Mouse (Mus musculus): Measurements from ENCODE around the gene Prkch. TPM values are rescaled to one million over a fixed set of nuclear protein-coding genes. Genes with fewer than 3 reads are reported as not detected.
A peak's percentile ranks its signal among the peaks of the same experiment; 100 is the strongest.
"Not testable (repeated sequence)": the region's sequence is repeated elsewhere in the genome, so short reads cannot be mapped to it uniquely, and the experiment has no call there.

Prkch gene
- 8.4 and 9.0 TPM in 2 replicates for polyA plus RNA-seq (2015; fragmentation: Nextera tagmentation; extraction: Ambion mirVana)

GRCm38 (mm10) chr12:73584610-73585240 is at the start of gene Prkch:
Prkch (plus strand) TSS chr12:73584796.
- H3K36me3 ChIP-seq = no peaks in the 10 kb centered on the region
- peak within 1 kb of the TSS; percentile 82 for H3K9ac ChIP-seq
- H3K27ac ChIP-seq = peak within 1 kb of the TSS; percentile 44; the same call in 1 of the 2 replicates
- peaks cover 64% of the 10 kb centered on the region for H3K27me3 ChIP-seq
- H3K4me1 ChIP-seq = peaks cover 16% of the 10 kb centered on the region
- no peaks in the 10 kb centered on the region for H3K9me3 ChIP-seq
- peak within 1 kb of the TSS; percentile 93 for H3K4me2 ChIP-seq (replicated peaks)
- ATAC-seq (ENCODE audit: low FRiP score, low read depth) = peak; percentile 87
- H3K4me3 ChIP-seq = peak within 1 kb of the TSS; percentile 75
- WGBS = under 1% methylated on average over 39 of the region's 61 CpGs

GRCm38 (mm10) chr12:73537499-73538138 is 47.0 kb upstream of the Prkch start:
- 34% methylated on average over 17 of the region's 17 CpGs for WGBS
- Histone ChIP-seq H3K4me2 (replicated peaks) (peak overlapping the region; percentile 32), H3K9me3 (no peaks in the 10 kb centered on the region), H3K4me3 (no peak overlapping the region), H3K36me3 (no peaks in the 10 kb centered on the region), H3K27me3 (peaks cover 27% of the 10 kb centered on the region), H3K9ac (no peak overlapping the region), H3K4me1 (peaks cover 35% of the 10 kb centered on the region), H3K27ac (no peak overlapping the region)
- no peak for ATAC-seq (ENCODE audit: low FRiP score, low read depth)

GRCm38 (mm10) chr12:73538139-73538508 is 46.5 kb upstream of the Prkch start:
- not testable (repeated sequence) for H3K9me3 ChIP-seq; H3K4me3 ChIP-seq; H3K9ac ChIP-seq; ATAC-seq (ENCODE audit: low FRiP score, low read depth); H3K27ac ChIP-seq; H3K36me3 ChIP-seq
- 49% methylated on average over 3 of the region's 3 CpGs for WGBS
- peaks cover 28% of the 10 kb centered on the region for H3K27me3 ChIP-seq
- H3K4me2 ChIP-seq (replicated peaks) = peak overlapping the region; percentile 32
- peaks cover 35% of the 10 kb centered on the region for H3K4me1 ChIP-seq

GRCm38 (mm10) chr12:73539151-73539550 is 45.4 kb upstream of the Prkch start:
- Histone ChIP-seq H3K4me3 (0 out of 2 replicates have a peak overlapping the region, but pooled peaks have one; percentile 2), H3K9me3 (no peaks in the 10 kb centered on the region), H3K36me3 (no peaks in the 10 kb centered on the region), H3K4me1 (peaks cover 35% of the 10 kb centered on the region), H3K27me3 (peaks cover 27% of the 10 kb centered on the region), H3K27ac (no peak overlapping the region), H3K4me2 (replicated peaks) (peak overlapping the region; percentile 25; the same call in 1 of the 2 replicates), H3K9ac (no peak overlapping the region)
- ATAC-seq (ENCODE audit: low FRiP score, low read depth) = no peak; the same call in 1 of the 2 replicates
- WGBS = 12% methylated on average over 2 of the region's 2 CpGs

GRCm38 (mm10) chr12:73540402-73540801 is 44.2 kb upstream of the Prkch start:
- H3K4me3 ChIP-seq = no peak overlapping the region
- no peak overlapping the region for H3K4me2 ChIP-seq (replicated peaks)
- H3K27ac ChIP-seq = no peak overlapping the region
- H3K27me3 ChIP-seq = peaks cover 39% of the 10 kb centered on the region
- H3K4me1 ChIP-seq = peaks cover 47% of the 10 kb centered on the region
- 77% methylated on average over 2 of the region's 2 CpGs for WGBS
- no peak overlapping the region for H3K9ac ChIP-seq
- no peaks in the 10 kb centered on the region for H3K36me3 ChIP-seq
- no peak for ATAC-seq (ENCODE audit: low FRiP score, low read depth)
- no peaks in the 10 kb centered on the region for H3K9me3 ChIP-seq

GRCm38 (mm10) chr12:73543191-73543590 is 41.4 kb upstream of the Prkch start:
- 60% methylated on average over 5 of the region's 5 CpGs for WGBS
- Histone ChIP-seq H3K4me3 (no peak overlapping the region), H3K4me1 (peaks cover 52% of the 10 kb centered on the region), H3K9ac (no peak overlapping the region), H3K27me3 (peaks cover 62% of the 10 kb centered on the region), H3K9me3 (no peaks in the 10 kb centered on the region), H3K4me2 (replicated peaks) (no peak overlapping the region), H3K27ac (no peak overlapping the region), H3K36me3 (no peaks in the 10 kb centered on the region)
- no peak for ATAC-seq (ENCODE audit: low FRiP score, low read depth)

- Histone ChIP-seq H3K27ac (peak overlapping the region; percentile 48; the same call in 1 of the 2 replicates), H3K4me3 (peak overlapping the region; percentile 55), H3K4me1 (peaks cover 53% of the 10 kb centered on the region), H3K4me2 (replicated peaks) (peak overlapping the region; percentile 80), H3K36me3 (no peaks in the 10 kb centered on the region), H3K9me3 (no peaks in the 10 kb centered on the region), H3K9ac (peak overlapping the region; percentile 70), H3K27me3 (peaks cover 77% of the 10 kb centered on the region)
- ATAC-seq (ENCODE audit: low FRiP score, low read depth) = peak; percentile 10; the same call in 1 of the 2 replicates
- 12% methylated on average over 48 of the region's 48 CpGs for WGBS
Measured at GRCm38 (mm10) chr12:73544736-73545671, 39.6 kb upstream of the Prkch start.

- no peaks in the 10 kb centered on the region for H3K9me3 ChIP-seq
- peak overlapping the region; percentile 70 for H3K9ac ChIP-seq
- peaks cover 53% of the 10 kb centered on the region for H3K4me1 ChIP-seq
- H3K4me2 ChIP-seq (replicated peaks) = peak overlapping the region; percentile 80
- H3K27me3 ChIP-seq = peaks cover 84% of the 10 kb centered on the region
- peak overlapping the region; percentile 72 for H3K27ac ChIP-seq
- ATAC-seq (ENCODE audit: low FRiP score, low read depth) = peak; percentile 70
- H3K36me3 ChIP-seq = no peaks in the 10 kb centered on the region
- WGBS = under 1% methylated on average over 53 of the region's 55 CpGs
- peak overlapping the region; percentile 55 for H3K4me3 ChIP-seq
Measured at GRCm38 (mm10) chr12:73545672-73546085, 38.9 kb upstream of the Prkch start.

- H3K4me1 ChIP-seq = peaks cover 52% of the 10 kb centered on the region
- peak within 1 kb of the TSS; percentile 72 for H3K27ac ChIP-seq
- H3K9ac ChIP-seq = peak within 1 kb of the TSS; percentile 70
- H3K9me3 ChIP-seq = no peaks in the 10 kb centered on the region
- peak; percentile 41 for ATAC-seq (ENCODE audit: low FRiP score, low read depth)
- 2% methylated on average over 50 of the region's 61 CpGs for WGBS
- H3K27me3 ChIP-seq = peaks cover 85% of the 10 kb centered on the region
- no peaks in the 10 kb centered on the region for H3K36me3 ChIP-seq
- peak within 1 kb of the TSS; percentile 80 for H3K4me2 ChIP-seq (replicated peaks)
- peak within 1 kb of the TSS; percentile 55 for H3K4me3 ChIP-seq
Measured at GRCm38 (mm10) chr12:73546086-73546711, 38.4 kb upstream of the Prkch start, which contains the start of gene Tmem30b. Tmem30b (minus strand) TSS chr12:73546392.

- H3K36me3 ChIP-seq = no peaks in the 10 kb centered on the region
- 31% methylated on average over 10 of the region's 10 CpGs for WGBS
- peaks cover 77% of the 10 kb centered on the region for H3K27me3 ChIP-seq
- H3K9ac ChIP-seq = no peak overlapping the region
- no peaks in the 10 kb centered on the region for H3K9me3 ChIP-seq
- ATAC-seq (ENCODE audit: low FRiP score, low read depth) = no peak
- no peak overlapping the region for H3K4me2 ChIP-seq (replicated peaks)
- H3K4me1 ChIP-seq = peaks cover 42% of the 10 kb centered on the region
- H3K4me3 ChIP-seq = no peak overlapping the region
- H3K27ac ChIP-seq = no peak overlapping the region
Measured at GRCm38 (mm10) chr12:73547646-73548045, 37.0 kb upstream of the Prkch start.

- WGBS = 51% methylated on average over 8 of the region's 8 CpGs
Measured at GRCm38 (mm10) chr12:73548259-73548658, 36.3 kb upstream of the Prkch start.

More at GRCm38 (mm10) chr12:73548259-73548658, 36.3 kb upstream of the Prkch start:
- Histone ChIP-seq H3K9ac (no peak overlapping the region), H3K4me3 (no peak overlapping the region), H3K36me3 (no peaks in the 10 kb centered on the region), H3K9me3 (no peaks in the 10 kb centered on the region), H3K27ac (no peak overlapping the region), H3K4me2 (replicated peaks) (no peak overlapping the region), H3K4me1 (peaks cover 46% of the 10 kb centered on the region), H3K27me3 (peaks cover 71% of the 10 kb centered on the region)
- no peak for ATAC-seq (ENCODE audit: low FRiP score, low read depth)
